Mouse (Mus musculus): ENCODE measurements at regions not wholly inside any gene's neighbourhood (a gene's known extent, or its start where the extent isn't known, plus 50 kb on each side); places are given as distances from the start of the nearest gene placed in this dataset.

DNA sequence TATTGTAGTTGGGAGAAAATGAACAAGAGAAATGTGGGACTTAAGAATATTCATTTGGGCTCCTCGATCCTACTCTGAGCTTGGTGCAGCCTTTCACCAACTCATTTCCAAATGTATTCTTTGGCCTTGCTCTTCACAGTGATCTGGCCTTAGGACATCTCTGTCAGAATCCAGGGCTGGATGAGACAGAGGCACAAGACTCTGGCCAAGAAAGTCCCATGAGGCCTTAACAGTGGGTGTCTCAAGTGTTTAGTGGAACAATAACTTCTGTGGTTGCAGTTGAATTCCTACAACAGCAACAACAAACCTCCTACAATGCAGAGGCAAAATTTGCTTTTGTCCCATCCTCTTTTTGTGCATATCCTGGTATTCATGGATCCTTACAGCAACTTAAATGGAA is 589.2 kb upstream of the Gm26657 start:
- TF ChIP-seq CTCF (conservative IDR thresholded peaks at IDR 0.05; ENCODE audit: low read length) (no peak), NANOG (IDR thresholded peaks at IDR 0.05; ENCODE audit: borderline replicate concordance, low read length) (no peak), POU5F1 (IDR thresholded peaks at IDR 0.05; ENCODE audit: borderline replicate concordance, low read length) (no peak)

Measured in E14TG2a.4 (cell line).